Mouse (Mus musculus) embryonic fibroblast, embryonic 13.5 days (primary cell): Measurements from ENCODE around the gene Olfr424.

Experiments used
- CTCF ChIP-seq: IDR thresholded peaks from 2 replicates; pipeline ENCODE4 v1.5.1; 2011; ENCODE audit warnings: mild to moderate bottlenecking, control low read depth, low read length, moderate library complexity, borderline replicate concordance; ENCODE audit not compliant: insufficient read depth
- POLR2A ChIP-seq: IDR thresholded peaks from 2 replicates; pipeline ENCODE4 v1.6.1; 2011; ENCODE audit warnings: low read depth, mild to moderate bottlenecking, control low read depth, low read length, moderate library complexity

GRCm38 (mm10) chr1:174141384-174141783 lies 10.1 kb downstream of the Olfr424 start:
- TF ChIP-seq CTCF (no peak), POLR2A (no peak)
